Mouse (Mus musculus) small intestine, adult 2 months (tissue): ENCODE measurements around the gene Fn1. TPM values are rescaled to one million over a fixed set of nuclear protein-coding genes. Genes with fewer than 3 reads are reported as not detected.
A peak's percentile ranks its signal among the peaks of the same experiment; 100 is the strongest.

Source experiments
- H3K27ac ChIP-seq: fragments of 200-500 bp; 2 replicates; pipeline ENCODE4 v1.5.1; 2012; ENCODE audit warnings: low read depth, low read length, control low read depth, inconsistent platforms; ENCODE audit not compliant: insufficient read depth
- H3K27me3 ChIP-seq: fragments of 200-500 bp; 2 replicates; pipeline ENCODE4 v1.6.1; 2012; ENCODE audit warnings: mild to moderate bottlenecking, moderate library complexity, low read length, inconsistent platforms; ENCODE audit not compliant: control insufficient read depth, insufficient read depth
- H3K36me3 ChIP-seq: fragments of 200-500 bp; 2 replicates; pipeline ENCODE4 v1.6.1; 2012; ENCODE audit warnings: mild to moderate bottlenecking, low read length, control low read depth, inconsistent platforms; ENCODE audit not compliant: control insufficient read depth, insufficient read depth
- H3K4me1 ChIP-seq: fragments of 200-500 bp; 2 replicates; pipeline ENCODE4 v1.6.1; 2012; ENCODE audit warnings: low read length, inconsistent platforms, mixed read lengths; ENCODE audit not compliant: control insufficient read depth, insufficient read depth, insufficient read length
- H3K4me3 ChIP-seq: fragments of 200-500 bp; 2 replicates; pipeline ENCODE4 v1.5.1; 2012; ENCODE audit warnings: low read depth, mild to moderate bottlenecking, control low read depth, inconsistent platforms, low read length, moderate library complexity
- CTCF ChIP-seq: fragments of 200-500 bp; IDR thresholded peaks from 2 replicates; pipeline ENCODE4 v1.5.1; 2012; ENCODE audit warnings: low read depth, mild to moderate bottlenecking, control low read depth, inconsistent platforms, low read length, moderate library complexity, mixed read lengths; ENCODE audit not compliant: insufficient replicate concordance, insufficient read length; ENCODE audit errors: extremely low read depth
- POLR2A ChIP-seq: fragments of 200-500 bp; IDR thresholded peaks from 2 replicates; pipeline ENCODE4 v1.6.1; 2012; ENCODE audit warnings: low read depth, mild to moderate bottlenecking, control low read depth, inconsistent platforms, low read length, moderate library complexity
- WGBS: fragments of 180-500 bp; shearing (Covaris S2); methylation state at CpG from one replicate; pipeline ENCODE4 v1.1.7; 2018; 5-methylcytosine and 5-hydroxymethylcytosine counted together
- polyA plus RNA-seq: library from polyadenylated mRNA; depleted of rRNA; stranded (reverse); fragments of >200 nt; gene quantifications from 2 replicates; pipeline ENCODE4 v1.2.3, GENCODE M21; 2012; rRNA removed

Fn1 gene
- polyA plus RNA-seq, result 73.7 and 86.1 TPM in 2 replicates

GRCm38 (mm10) chr1:71652551-71653399 is at the start of gene Fn1:
Gene Fn1, minus strand, starts transcription at chr1:71653200.
- TF ChIP-seq CTCF (no peak), POLR2A (peak; percentile 36; the same call in 1 of the 2 replicates)
- Histone ChIP-seq H3K4me1 (peaks cover 6% of the 10 kb centered on the region), H3K27me3 (peaks cover 13% of the 10 kb centered on the region), H3K4me3 (peak within 1 kb of the TSS; percentile 62), H3K36me3 (no peaks in the 10 kb centered on the region), H3K27ac (peak within 1 kb of the TSS; percentile 47)
- 1% methylated on average over 60 of the region's 63 CpGs for WGBS

- no peak overlapping the region for H3K27ac ChIP-seq
- WGBS, result 36% methylated on average over 3 of the region's 3 CpGs
These were observed 43.1 kb upstream of the Fn1 start for GRCm38 (mm10) chr1:71696093-71696492.

GRCm38 (mm10) chr1:71691472-71692277 is 38.7 kb upstream of the Fn1 start:
- Histone ChIP-seq H3K4me3 (no peak overlapping the region), H3K4me1 (no peaks in the 10 kb centered on the region), H3K27ac (no peak overlapping the region), H3K36me3 (no peaks in the 10 kb centered on the region), H3K27me3 (no peaks in the 10 kb centered on the region)
- 63% methylated on average over 8 of the region's 8 CpGs for WGBS
- TF ChIP-seq CTCF (no peak), POLR2A (no peak)

More at GRCm38 (mm10) chr1:71696093-71696492, 43.1 kb upstream of the Fn1 start:
- no peaks in the 10 kb centered on the region for H3K4me1 ChIP-seq
- no peak overlapping the region for H3K4me3 ChIP-seq
- TF ChIP-seq POLR2A, result no peak
- TF ChIP-seq CTCF, result no peak
- no peaks in the 10 kb centered on the region for H3K36me3 ChIP-seq
- H3K27me3 ChIP-seq, result no peaks in the 10 kb centered on the region

- H3K36me3 ChIP-seq, result no peaks in the 10 kb centered on the region
- H3K27ac ChIP-seq, result no peak overlapping the region
- TF ChIP-seq POLR2A (no peak), CTCF (no peak)
- WGBS, result 86% methylated on average over 5 of the region's 5 CpGs
- H3K4me1 ChIP-seq, result no peaks in the 10 kb centered on the region
- H3K27me3 ChIP-seq, result no peaks in the 10 kb centered on the region
- no peak overlapping the region for H3K4me3 ChIP-seq
These were observed 35.9 kb upstream of the Fn1 start for GRCm38 (mm10) chr1:71688926-71689303.

- H3K4me1 ChIP-seq, result no peaks in the 10 kb centered on the region
- H3K27me3 ChIP-seq, result no peaks in the 10 kb centered on the region
- TF ChIP-seq POLR2A (no peak), CTCF (no peak)
- WGBS, result 90% methylated on average over 3 of the region's 3 CpGs
- no peak overlapping the region for H3K27ac ChIP-seq
- no peak overlapping the region for H3K4me3 ChIP-seq
- H3K36me3 ChIP-seq, result no peaks in the 10 kb centered on the region
These were observed 35.4 kb upstream of the Fn1 start for GRCm38 (mm10) chr1:71688272-71688925.

- Histone ChIP-seq H3K27me3 (no peaks in the 10 kb centered on the region), H3K27ac (no peak overlapping the region), H3K4me3 (no peak overlapping the region), H3K36me3 (no peaks in the 10 kb centered on the region), H3K4me1 (no peaks in the 10 kb centered on the region)
- 77% methylated on average over 5 of the region's 5 CpGs for WGBS
- TF ChIP-seq CTCF (no peak), POLR2A (no peak)
These were observed 33.8 kb upstream of the Fn1 start for GRCm38 (mm10) chr1:71686791-71687190.
